Mouse (Mus musculus) E14TG2a.4 (cell line): ENCODE results near the gene Fam151b.

ENCODE experiments used
- CTCF ChIP-seq: conservative IDR thresholded peaks from 2 replicates; pipeline ENCODE4 v1.5.1; 2014; ENCODE audit warnings: low read length
- NANOG ChIP-seq: IDR thresholded peaks from 2 replicates; pipeline ENCODE4 v1.6.1; 2014; ENCODE audit warnings: borderline replicate concordance, low read length, mixed read lengths

DNA sequence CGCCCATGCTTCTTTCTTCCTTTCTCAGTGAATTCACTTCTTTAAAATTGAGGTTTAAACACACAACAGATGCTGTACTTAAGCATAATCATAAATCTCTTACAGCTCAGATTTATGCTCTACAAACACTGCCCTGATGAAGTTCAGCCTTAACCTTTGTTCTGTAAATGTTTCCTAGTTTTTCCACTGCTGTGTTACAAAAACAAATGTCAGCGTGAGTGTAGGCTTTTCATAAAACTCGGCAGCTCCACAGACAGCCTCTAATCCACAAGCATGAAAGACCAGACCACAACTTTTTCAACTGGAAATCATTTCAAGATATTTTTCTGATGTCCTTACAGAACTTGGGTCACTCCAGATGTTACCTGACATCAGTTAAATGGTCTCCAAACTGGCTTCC lies 80.3 kb downstream of the Fam151b start:
- TF ChIP-seq CTCF = no peak
- TF ChIP-seq NANOG = no peak
